Mouse (Mus musculus): ENCODE measurements at regions not wholly inside any gene's neighbourhood (a gene's known extent, or its start where the extent isn't known, plus 50 kb on each side); places are given as distances from the start of the nearest gene placed in this dataset.

- no peak for TF ChIP-seq CTCF (IDR thresholded peaks at IDR 0.05; ENCODE audit: borderline replicate concordance, insufficient read depth, low read depth, low read length)
- TF ChIP-seq POLR2A (IDR thresholded peaks at IDR 0.05; ENCODE audit: borderline replicate concordance, insufficient read depth, low read length) = no peak
These were observed 440.4 kb downstream of the Zpld1 start for GRCm38 (mm10) chr16:54857369-54857768.

All from cerebellum, adult 2 months (tissue).